Mouse (Mus musculus) CD4-positive naive resting alpha-beta T cell, adult 76 days (primary cell): Measurements from ENCODE around the gene Polr2f. TPM values are rescaled to one million over a fixed set of nuclear protein-coding genes. Genes with fewer than 3 reads are reported as not detected.

Experiments
- total RNA-seq: library from RNA; stranded (reverse); gene quantifications from one replicate; pipeline ENCODE4 v1.2.4, GENCODE M21; 2023

Polr2f gene
- 38.1 TPM for total RNA-seq

GRCm38 (mm10) chr15:79140866-79141565, at the start of gene Polr2f, which contains the start of gene 1700088E04Rik:
Gene Polr2f (plus strand): TSS chr15:79141009.
Gene 1700088E04Rik (minus strand): TSS chr15:79141253.

DNA sequence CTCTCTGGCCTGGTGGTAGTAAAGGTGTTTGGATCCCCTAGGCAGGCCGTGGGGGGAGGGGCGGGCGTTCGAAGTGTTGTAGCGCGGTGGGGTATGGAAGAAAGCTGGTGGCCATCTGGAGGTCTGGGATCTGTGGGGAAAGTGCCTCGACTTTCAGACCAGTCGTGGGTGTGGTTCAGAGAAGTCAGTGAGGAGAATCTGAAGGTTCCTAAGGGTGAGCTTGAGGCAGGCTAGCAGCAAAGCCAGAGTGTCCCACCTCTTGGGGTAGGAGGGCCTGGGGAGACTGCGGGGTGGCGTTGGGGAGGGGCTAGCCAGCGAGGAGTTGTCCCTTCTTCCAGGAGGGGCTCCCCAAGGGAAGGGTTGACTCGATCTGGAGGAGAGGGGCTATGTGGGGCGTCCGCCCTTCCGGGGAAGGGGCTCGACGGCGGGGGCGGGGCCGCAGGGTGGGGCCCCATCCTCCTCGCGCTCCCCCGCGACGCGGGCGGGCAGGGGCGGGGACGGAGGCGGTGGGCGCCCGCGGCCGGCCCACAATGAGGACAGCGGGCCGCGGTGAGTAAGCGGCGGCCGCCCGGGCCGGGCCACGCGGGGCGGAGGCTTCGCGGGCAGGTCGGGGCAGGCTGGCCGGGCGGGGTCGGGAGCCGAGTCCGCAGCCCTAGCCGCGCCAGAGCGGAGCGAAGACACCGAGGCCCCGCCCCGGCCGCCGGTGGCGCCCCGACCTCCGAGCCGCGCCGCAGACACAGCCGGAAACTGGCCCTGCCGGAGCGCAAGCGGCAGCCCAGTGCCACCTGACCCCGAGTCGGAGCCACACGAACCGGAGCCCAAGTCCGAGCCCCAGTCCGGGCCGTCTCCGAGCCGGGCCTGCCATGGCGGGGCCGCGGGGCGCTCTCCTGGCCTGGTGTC, 32.1 kb upstream of the Polr2f start, which contains the start of gene Micall1:
Gene Micall1 (plus strand): TSS at position 478 of the 900 bp plus-strand sequence.

GRCm38 (mm10) chr15:79165140-79165539, 24.3 kb downstream of the Polr2f start, which contains the start of gene Sox10:
Gene Sox10 (minus strand): TSS chr15:79165240.

Other genes with a start within 250 kb of the Polr2f start
- 1.5 TPM for gene Gm49510, start 241.3 kb upstream of the Polr2f start, total RNA-seq
- 170 TPM for gene Sh3bp1, start 241.2 kb upstream of the Polr2f start, total RNA-seq
- gene Pdxp, start 227.1 kb upstream of the Polr2f start, total RNA-seq = 9.1 TPM
- gene Lgals1, start 214.3 kb upstream of the Polr2f start, total RNA-seq = 61.8 TPM
- 44.7 TPM for gene Nol12, start 206.1 kb upstream of the Polr2f start, total RNA-seq
- 33.9 TPM for gene Triobp, start 193.3 kb upstream of the Polr2f start, total RNA-seq
- 9.1 TPM for gene H1f0, start 112.6 kb upstream of the Polr2f start, total RNA-seq
- not detected for gene Galr3, start 99.1 kb upstream of the Polr2f start, total RNA-seq
- gene Ankrd54, start 78.1 kb upstream of the Polr2f start, total RNA-seq = 29.3 TPM
- 118 TPM for gene Eif3l, start 65.8 kb upstream of the Polr2f start, total RNA-seq
- 64.6 TPM for gene Micall1, start 32.1 kb upstream of the Polr2f start, total RNA-seq
- not detected for gene 1700088E04Rik, start 244 bp downstream of the Polr2f start, total RNA-seq
- not detected for gene Sox10, start 24.2 kb downstream of the Polr2f start, total RNA-seq
- gene Pick1, start 88.2 kb downstream of the Polr2f start, total RNA-seq = 26.0 TPM
- gene Gm49486, start 88.4 kb downstream of the Polr2f start, total RNA-seq = 0.73 TPM
- gene Slc16a8, start 113.8 kb downstream of the Polr2f start, total RNA-seq = not detected
- 1.9 TPM for gene Baiap2l2, start 144.5 kb downstream of the Polr2f start, total RNA-seq
- gene Pla2g6, start 187.4 kb downstream of the Polr2f start, total RNA-seq = 13.1 TPM
- 241 TPM for gene Maff, start 205.6 kb downstream of the Polr2f start, total RNA-seq